Mouse (Mus musculus) cerebral cortex, adult 2 months (tissue): Measurements from ENCODE around the gene Ptprb.

Source experiments
- WGBS: fragments of 180-500 bp; shearing (Covaris S2); methylation state at CpG from one replicate; pipeline ENCODE4 v1.1.7; 2018; 5-methylcytosine and 5-hydroxymethylcytosine counted together

Ptprb gene

GRCm38 (mm10) chr10:116296439-116296838 is 21.1 kb downstream of the Ptprb start:
- 88% methylated on average over 4 of the region's 4 CpGs for WGBS

GRCm38 (mm10) chr10:116297854-116298253 is 22.5 kb downstream of the Ptprb start:
- WGBS: 83% methylated on average over 12 of the region's 12 CpGs

- WGBS: 55% methylated on average over 7 of the region's 7 CpGs
Observed at GRCm38 (mm10) chr10:116300824-116301223, 25.5 kb downstream of the Ptprb start.

GRCm38 (mm10) chr10:116301258-116301657 is 25.9 kb downstream of the Ptprb start:
- WGBS: 1% methylated on average over 36 of the region's 36 CpGs

GRCm38 (mm10) chr10:116304355-116304754 is 29.0 kb downstream of the Ptprb start:
- WGBS: 86% methylated on average over 4 of the region's 4 CpGs

GRCm38 (mm10) chr10:116309460-116309859 is 34.1 kb downstream of the Ptprb start:
- WGBS: 78% methylated on average over 2 of the region's 2 CpGs

- 62% methylated on average over 11 of the region's 11 CpGs for WGBS
Observed at GRCm38 (mm10) chr10:116310516-116311210, 35.3 kb downstream of the Ptprb start.

GRCm38 (mm10) chr10:116319246-116319645 is 43.9 kb downstream of the Ptprb start:
- WGBS: 19% methylated on average over 12 of the region's 12 CpGs

- 54% methylated on average over 5 of the region's 5 CpGs for WGBS
Observed at GRCm38 (mm10) chr10:116329086-116329485, 53.8 kb downstream of the Ptprb start.

- WGBS: 9% methylated on average over 5 of the region's 5 CpGs
Observed at GRCm38 (mm10) chr10:116330458-116330857, 55.1 kb downstream of the Ptprb start.

GRCm38 (mm10) chr10:116330961-116331510 is 55.7 kb downstream of the Ptprb start:
- WGBS: 33% methylated on average over 23 of the region's 23 CpGs

GRCm38 (mm10) chr10:116333666-116334065 is 58.3 kb downstream of the Ptprb start:
- 80% methylated on average over 16 of the region's 16 CpGs for WGBS

GRCm38 (mm10) chr10:116334120-116334519 is 58.8 kb downstream of the Ptprb start:
- WGBS: 87% methylated on average over 7 of the region's 7 CpGs

- WGBS: 61% methylated on average over 7 of the region's 7 CpGs
Observed at GRCm38 (mm10) chr10:116335328-116335727, 60.0 kb downstream of the Ptprb start.

GRCm38 (mm10) chr10:116341194-116341593 is 65.9 kb downstream of the Ptprb start:
- WGBS: 81% methylated on average over 12 of the region's 12 CpGs

- 86% methylated on average over 15 of the region's 15 CpGs for WGBS
Observed at GRCm38 (mm10) chr10:116346618-116347184, 71.4 kb downstream of the Ptprb start.

- WGBS: 88% methylated on average over 6 of the region's 6 CpGs
Observed at GRCm38 (mm10) chr10:116349004-116349403, 73.7 kb downstream of the Ptprb start.

- 75% methylated on average over 13 of the region's 13 CpGs for WGBS
Observed at GRCm38 (mm10) chr10:116350532-116350931, 75.2 kb downstream of the Ptprb start.

GRCm38 (mm10) chr10:116354372-116354771 is 79.0 kb downstream of the Ptprb start:
- 55% methylated on average over 5 of the region's 5 CpGs for WGBS

GRCm38 (mm10) chr10:116362181-116362580 is 86.9 kb downstream of the Ptprb start:
- WGBS: 40% methylated on average over 6 of the region's 6 CpGs

GRCm38 (mm10) chr10:116362645-116363044 is 87.3 kb downstream of the Ptprb start:
- 72% methylated on average over 8 of the region's 8 CpGs for WGBS

- WGBS: 58% methylated on average over 7 of the region's 7 CpGs
Observed at GRCm38 (mm10) chr10:116364759-116365158, 89.4 kb downstream of the Ptprb start.
